Mouse (Mus musculus) liver, adult 2 months (tissue): Measurements from ENCODE around the gene Pax2. TPM values are rescaled to one million over a fixed set of nuclear protein-coding genes. Genes with fewer than 3 reads are reported as not detected.
A peak's percentile ranks its signal among the peaks of the same experiment; 100 is the strongest.

ENCODE experiments used
- DNase-seq: peaks from one replicate; pipeline ENCODE4 v3.0.0-alpha.2; 2011; ENCODE audit warnings: low read depth, low spot score; ENCODE audit errors: extremely low read depth
- H3K27ac ChIP-seq: fragments of 200-500 bp; replicated peaks from 2 replicates; pipeline ENCODE4 v1.5.1; 2012; ENCODE audit warnings: low read depth, mild to moderate bottlenecking, control low read depth, inconsistent platforms, low read length; ENCODE audit not compliant: insufficient read depth
- H3K27me3 ChIP-seq: fragments of 200-500 bp; 2 replicates; pipeline ENCODE4 v1.6.1; 2012; ENCODE audit warnings: mild to moderate bottlenecking, moderate library complexity, low read length, inconsistent platforms; ENCODE audit not compliant: control insufficient read depth, insufficient read depth
- H3K36me3 ChIP-seq: fragments of 200-500 bp; 2 replicates; pipeline ENCODE4 v1.6.1; 2012; ENCODE audit warnings: low read length, inconsistent platforms; ENCODE audit not compliant: control insufficient read depth, insufficient read depth
- H3K4me1 ChIP-seq: fragments of 200-500 bp; 2 replicates; pipeline ENCODE4 v1.6.1; 2011; ENCODE audit warnings: low read length; ENCODE audit not compliant: control insufficient read depth, insufficient read depth
- H3K4me3 ChIP-seq: fragments of 200-500 bp; 2 replicates; pipeline ENCODE4 v1.5.1; 2011; ENCODE audit warnings: low read depth, mild to moderate bottlenecking, control low read depth, low read length, moderate library complexity; ENCODE audit not compliant: insufficient read depth
- H3K79me2 ChIP-seq: fragments of 200-500 bp; 2 replicates; pipeline ENCODE4 v1.6.1; 2012; ENCODE audit warnings: inconsistent platforms, mild to moderate bottlenecking, low read length, moderate library complexity; ENCODE audit not compliant: control insufficient read depth, insufficient read depth
- H3K9ac ChIP-seq: fragments of 200-500 bp; 2 replicates; pipeline ENCODE4 v1.6.1; 2012; ENCODE audit warnings: low read depth, mild to moderate bottlenecking, control low read depth, inconsistent platforms, low read length
- CTCF ChIP-seq: fragments of 200-500 bp; IDR thresholded peaks from 2 replicates; pipeline ENCODE4 v1.5.1; 2011; ENCODE audit warnings: low read depth, low read length, control low read depth
- POLR2A ChIP-seq: fragments of 200-500 bp; IDR thresholded peaks from 2 replicates; pipeline ENCODE4 v1.6.1; 2011; ENCODE audit warnings: low read length, control low read depth; ENCODE audit not compliant: insufficient read depth; ENCODE audit errors: extremely low read depth
- WGBS: fragments of 180-500 bp; shearing (Covaris S2); methylation state at CpG from one replicate; pipeline ENCODE4 v1.1.7; 2018; 5-methylcytosine and 5-hydroxymethylcytosine counted together
- polyA plus RNA-seq: library from polyadenylated mRNA; depleted of rRNA; stranded (reverse); fragments of >200 nt; gene quantifications from 2 replicates; pipeline ENCODE4 v1.2.3, GENCODE M21; 2012
- total RNA-seq: library from RNA; depleted of rRNA; stranded (reverse); fragments of >200 nt; gene quantifications from 2 replicates; pipeline ENCODE4 v1.2.3, GENCODE M21; 2014

The Pax2 gene
- total and polyA plus RNA-seq, 2 experiments, result not detected

DNA sequence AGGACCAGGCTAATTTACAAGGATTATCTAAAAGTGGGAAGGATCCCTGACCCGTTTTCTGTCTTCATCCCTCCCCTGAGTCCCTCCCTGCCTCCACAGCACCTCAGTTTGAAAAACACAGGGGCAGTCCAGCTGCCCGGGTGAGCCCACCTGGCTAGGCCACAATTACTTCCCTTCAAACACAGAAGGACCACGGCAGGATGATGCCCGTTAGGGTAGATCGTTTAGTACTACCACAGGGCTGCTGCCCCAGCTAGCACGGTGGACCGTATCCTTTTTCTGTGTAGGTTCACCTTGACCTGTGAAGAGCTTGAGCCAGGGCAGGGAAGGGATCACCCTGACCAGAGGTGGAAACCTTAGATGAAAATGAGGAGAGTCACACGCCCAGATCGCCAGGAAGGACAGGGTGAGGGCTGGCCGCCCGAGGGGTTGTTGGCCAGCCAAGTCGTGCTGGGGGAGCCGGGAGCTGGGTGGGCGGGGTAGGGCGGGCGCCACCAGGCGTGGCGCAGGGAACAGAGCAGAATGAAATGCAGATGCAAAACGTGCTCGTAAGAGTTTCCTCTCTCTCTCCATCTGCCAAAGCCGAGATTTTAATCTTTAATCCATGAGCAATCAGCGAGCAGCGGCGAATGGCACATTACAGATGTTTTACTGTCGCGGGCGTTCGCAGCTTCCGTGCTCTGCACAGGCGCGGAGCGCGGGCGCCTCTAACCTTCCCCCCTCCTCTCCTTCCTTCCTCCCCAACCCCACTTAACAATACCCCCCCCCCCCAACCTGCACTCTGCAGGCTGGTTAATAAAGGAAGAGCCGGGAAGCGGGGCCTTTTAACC is 32.0 kb upstream of the Pax2 start:
- no peak for DNase-seq
- WGBS, result 5% methylated on average over 36 of the region's 36 CpGs
- TF ChIP-seq POLR2A (no peak), CTCF (no peak)
- no peak overlapping the region for H3K4me3 ChIP-seq
- H3K79me2 ChIP-seq, result no peaks in the 10 kb centered on the region
- H3K9ac ChIP-seq, result no peak overlapping the region
- H3K4me1 ChIP-seq, result no peaks in the 10 kb centered on the region
- H3K27ac ChIP-seq, result no peak overlapping the region
- no peaks in the 10 kb centered on the region for H3K36me3 ChIP-seq
- H3K27me3 ChIP-seq, result peaks cover 34% of the 10 kb centered on the region

DNA sequence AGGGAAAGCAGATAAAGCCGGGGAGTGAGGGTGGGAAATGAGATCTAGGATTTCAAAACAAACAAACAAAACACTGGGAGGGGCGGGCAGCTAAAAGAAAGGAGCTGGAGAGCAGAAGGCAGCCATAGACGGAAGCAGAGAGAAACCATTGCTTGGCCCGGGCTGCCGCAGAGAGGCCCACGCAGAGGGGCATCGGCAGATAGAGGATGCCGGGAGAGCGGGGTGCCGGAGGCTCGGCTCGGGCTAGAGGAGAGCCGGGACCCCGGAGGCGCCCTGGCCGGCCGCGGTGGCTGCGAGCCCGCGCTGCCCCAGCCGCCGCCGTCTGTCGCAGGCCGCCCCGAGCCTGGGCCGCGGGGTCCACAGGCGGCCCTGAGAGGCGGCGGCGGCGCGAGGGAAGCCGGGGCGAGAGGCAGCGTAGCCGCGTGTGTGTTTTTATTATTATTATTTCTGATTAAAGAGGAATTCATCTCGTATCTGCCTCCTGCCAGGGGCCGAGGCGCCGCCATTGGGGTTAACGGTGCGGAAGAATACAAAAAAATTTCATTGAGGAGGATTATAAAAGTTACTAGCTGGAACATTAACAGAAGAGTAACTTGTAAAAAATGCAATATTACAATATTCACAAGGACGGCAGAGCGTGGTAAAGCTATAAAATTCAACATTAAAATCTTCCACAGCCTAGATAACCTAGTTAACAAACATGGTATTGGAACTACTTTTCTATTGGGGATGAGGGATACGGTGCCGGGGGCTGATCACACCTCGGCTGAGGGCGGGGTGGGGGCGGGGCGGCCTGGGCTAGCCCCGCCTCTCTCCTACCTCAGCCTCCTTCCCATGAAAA is 29.7 kb upstream of the Pax2 start:
- peak overlapping the region; percentile 20; the same call in 1 of the 2 replicates for H3K4me3 ChIP-seq
- DNase-seq, result peak; percentile 5
- H3K79me2 ChIP-seq, result no peaks in the 10 kb centered on the region
- 0 out of 2 replicates have a peak overlapping the region, but pooled peaks have one; percentile 11 for H3K9ac ChIP-seq
- no peak overlapping the region for H3K27ac ChIP-seq
- no peaks in the 10 kb centered on the region for H3K36me3 ChIP-seq
- TF ChIP-seq POLR2A (no peak), CTCF (no peak)
- H3K27me3 ChIP-seq, result peaks cover 17% of the 10 kb centered on the region
- WGBS, result 2% methylated on average over 54 of the region's 55 CpGs
- no peaks in the 10 kb centered on the region for H3K4me1 ChIP-seq

DNA sequence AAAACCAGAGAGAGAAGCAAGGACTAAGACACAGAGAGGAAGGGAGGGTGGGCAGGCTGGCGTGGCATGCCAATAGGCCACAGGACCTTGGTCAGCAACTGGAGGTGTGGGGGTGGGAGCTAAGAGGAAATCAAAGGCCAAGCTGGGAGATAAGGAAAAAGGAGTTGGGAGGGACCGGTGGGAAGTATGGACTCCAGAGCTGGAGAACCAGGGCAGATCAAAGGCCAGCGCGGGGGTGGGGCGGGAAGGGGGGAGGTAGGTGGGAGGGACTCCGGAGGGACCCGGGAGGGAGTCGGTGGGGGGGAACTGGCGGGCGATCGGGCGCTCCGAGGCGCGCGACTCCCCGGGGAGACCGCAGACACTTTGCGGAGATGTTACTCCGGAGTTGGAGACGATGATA is 21.7 kb upstream of the Pax2 start:
- Histone ChIP-seq H3K79me2 (no peaks in the 10 kb centered on the region), H3K4me3 (no peak overlapping the region), H3K36me3 (no peaks in the 10 kb centered on the region), H3K27me3 (peaks cover 12% of the 10 kb centered on the region; the same call in 1 of the 2 replicates), H3K9ac (no peak overlapping the region), H3K4me1 (no peaks in the 10 kb centered on the region), H3K27ac (no peak overlapping the region)
- 4% methylated on average over 20 of the region's 21 CpGs for WGBS
- TF ChIP-seq POLR2A, result no peak
- no peak for TF ChIP-seq CTCF
- no peak for DNase-seq

DNA sequence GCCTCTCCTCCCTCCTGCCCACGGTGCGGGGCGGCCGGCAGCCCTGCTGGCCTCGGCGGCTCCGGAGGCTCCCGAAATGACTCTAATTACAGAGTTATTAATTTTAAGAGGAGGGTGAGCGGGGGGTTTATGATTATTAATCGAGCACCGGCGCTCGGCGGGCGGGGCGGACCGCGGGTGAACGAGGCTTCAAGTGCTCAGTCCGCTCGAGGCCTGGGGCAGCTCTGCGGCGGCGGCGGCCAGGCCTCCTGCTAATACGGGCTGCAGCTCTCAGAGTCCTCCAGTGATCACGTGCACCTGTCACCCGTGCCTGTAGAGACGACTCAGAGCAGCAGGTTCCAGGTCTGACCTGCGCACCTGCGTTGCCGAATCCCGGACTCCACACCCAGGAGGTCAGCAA is 21.2 kb upstream of the Pax2 start:
- Histone ChIP-seq H3K9ac (no peak overlapping the region), H3K4me3 (no peak overlapping the region), H3K27ac (no peak overlapping the region), H3K4me1 (no peaks in the 10 kb centered on the region), H3K79me2 (no peaks in the 10 kb centered on the region), H3K27me3 (peaks cover 16% of the 10 kb centered on the region; the same call in 1 of the 2 replicates), H3K36me3 (no peaks in the 10 kb centered on the region)
- WGBS, result 4% methylated on average over 33 of the region's 33 CpGs
- no peak for DNase-seq
- TF ChIP-seq CTCF (no peak), POLR2A (no peak)

DNA sequence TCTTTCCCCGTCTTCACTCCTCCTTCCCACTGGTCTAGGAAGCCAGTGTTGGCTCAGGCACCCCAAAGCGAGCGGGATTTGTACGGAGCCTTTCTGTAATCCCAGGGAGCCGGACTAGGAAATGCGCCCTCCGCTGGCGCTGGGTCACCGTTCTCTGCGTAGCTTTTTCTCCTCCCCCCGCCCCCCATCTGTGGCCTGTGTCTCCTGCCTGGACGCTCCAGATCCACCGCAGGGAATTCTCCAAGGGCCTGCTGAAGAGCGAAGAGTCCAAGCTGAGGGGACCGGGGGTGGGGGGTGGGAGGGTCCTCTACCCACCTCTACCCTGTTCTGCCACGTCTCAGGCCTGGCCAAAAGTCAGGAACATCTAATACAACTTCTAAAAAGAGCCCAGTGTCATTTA is 15.5 kb upstream of the Pax2 start:
- no peak for TF ChIP-seq POLR2A
- no peak for TF ChIP-seq CTCF
- H3K27ac ChIP-seq, result no peak overlapping the region
- no peak overlapping the region for H3K4me3 ChIP-seq
- DNase-seq, result no peak
- H3K4me1 ChIP-seq, result peaks cover 6% of the 10 kb centered on the region; the same call in 1 of the 2 replicates
- no peaks in the 10 kb centered on the region for H3K36me3 ChIP-seq
- H3K9ac ChIP-seq, result no peak overlapping the region
- 7% methylated on average over 16 of the region's 16 CpGs for WGBS
- H3K79me2 ChIP-seq, result no peaks in the 10 kb centered on the region
- peaks cover 25% of the 10 kb centered on the region; the same call in 1 of the 2 replicates for H3K27me3 ChIP-seq
